Mouse (Mus musculus) olfactory bulb, adult 2 months (tissue): ENCODE measurements around the gene Irf6.

Experiments
- CTCF ChIP-seq: fragments of 200-500 bp; IDR thresholded peaks from 2 replicates; pipeline ENCODE4 v1.5.1; 2012; ENCODE audit warnings: low read depth, mild to moderate bottlenecking, low read length, moderate library complexity; ENCODE audit not compliant: insufficient read depth
- POLR2A ChIP-seq: fragments of 200-500 bp; IDR thresholded peaks from 2 replicates; pipeline ENCODE4 v1.6.1; 2012; ENCODE audit warnings: mild to moderate bottlenecking, low read depth, low read length, moderate library complexity; ENCODE audit not compliant: insufficient read depth

- no peak for TF ChIP-seq CTCF
- no peak for TF ChIP-seq POLR2A
Observed at GRCm38 (mm10) chr1:193205431-193205830, 52.5 kb downstream of the Irf6 start.
